ENCODE assay signal across 9 mouse cellular contexts in the genomic region with DNA sequence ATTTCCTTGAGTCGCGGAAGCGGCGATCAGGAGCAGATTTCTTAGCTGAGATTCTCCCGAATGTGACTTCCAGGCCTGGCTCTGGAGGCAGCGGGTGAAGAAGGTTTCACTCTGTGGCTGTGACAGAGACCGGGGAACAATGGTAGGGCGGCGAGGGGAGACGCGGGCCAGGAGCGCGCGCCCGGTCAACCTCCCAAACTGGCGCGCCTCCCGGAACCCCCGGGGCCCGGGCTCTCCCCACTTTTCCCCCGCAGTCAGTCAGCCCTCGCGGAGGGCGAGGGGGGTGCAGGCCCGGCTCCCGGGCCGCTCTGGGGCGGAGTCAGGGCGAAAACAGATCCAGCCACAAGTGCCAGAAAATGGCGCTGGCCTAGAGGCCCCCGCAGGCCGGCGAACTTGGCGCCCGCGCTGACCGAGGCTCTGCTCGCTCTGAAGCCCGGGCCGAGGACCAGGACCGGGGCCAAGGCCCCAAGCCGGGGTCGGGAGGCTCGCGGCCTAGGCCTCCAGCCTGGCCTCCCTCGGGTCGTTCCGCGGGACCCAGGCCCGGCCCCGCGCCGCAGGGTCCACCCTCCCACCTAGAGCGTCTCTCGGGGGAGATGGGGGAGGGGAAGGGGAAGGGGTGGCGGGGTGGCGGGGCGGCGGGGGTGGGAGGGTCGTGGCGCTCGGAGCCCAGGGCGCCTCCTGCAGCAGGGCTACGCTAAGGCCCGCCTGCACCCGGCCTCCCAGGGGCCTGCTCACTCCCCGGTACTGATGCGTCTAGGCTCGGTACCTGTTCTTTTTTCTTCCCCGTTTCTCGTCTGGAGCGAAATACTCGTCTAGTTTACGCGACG. TPM values are rescaled to one million over a fixed set of nuclear protein-coding genes. Genes with fewer than 3 reads are reported as not detected.
DNase-seq lines count a peak whose midpoint lies in the region; ATAC-seq and TF ChIP-seq lines count a peak whose summit lies in the region.
"Had no signal": no experiment of that assay in that cellular context is flagged by ENCODE, and none has a peak within 500 bp of the region (broad histone marks: within the 10 kb centered on the region; RNA-seq: fewer than 3 reads in every experiment).

No protein-coding gene starts in this region.

- peak overlapping the region; percentile 87 for H3K4me2 ChIP-seq in lung, embryonic 15.5 days
- H3K4me2 ChIP-seq in limb, embryonic 15.5 days = peak overlapping the region; percentile 85
- H3K4me2 ChIP-seq in stomach, embryonic 15.5 days = peak overlapping the region; percentile 81

- WGBS in lung, embryonic 15.5 days = 0% methylated on average over 60 of the region's 76 CpGs
- WGBS in lung, adult 2 months = 1% methylated on average over 67 of the region's 76 CpGs
- WGBS in limb, embryonic 15.5 days = under 1% methylated on average over 73 of the region's 76 CpGs
- whole genome bisulfite sequencing in stomach, embryonic 15.5 days = under 1% methylated on average over 64 of the region's 76 CpGs

- H3K36me3 ChIP-seq in lung, embryonic 15.5 days = no peaks in the 10 kb centered on the region
- no peaks in the 10 kb centered on the region for H3K36me3 ChIP-seq in limb, embryonic 15.5 days
- no peaks in the 10 kb centered on the region for H3K36me3 ChIP-seq in stomach, embryonic 15.5 days

- DNase-seq in lung, adult 2 months = no peak
- peak; percentile 94 to 96 for DNase-seq in cerebellum, postnatal 14 days
- DNase-seq in T-cell, adult 2 months (ENCODE audit: low spot score) = no peak
- DNase-seq in left cerebral cortex, adult 9 months (ENCODE audit: low spot score in 2 of 2) = no peak

- H3K4me1 ChIP-seq in lung, embryonic 15.5 days = peaks cover 10% of the 10 kb centered on the region; the same call in 1 of the 2 replicates
- no peaks in the 10 kb centered on the region for H3K4me1 ChIP-seq in lung, adult 2 months (ENCODE audit: control insufficient read depth, insufficient read depth, low read length)
- H3K4me1 ChIP-seq in limb, embryonic 15.5 days = peaks cover 16% of the 10 kb centered on the region
- peaks cover 7% of the 10 kb centered on the region for H3K4me1 ChIP-seq in stomach, embryonic 15.5 days

- peak; percentile 72 for ATAC-seq in lung, embryonic 15.5 days (ENCODE audit: borderline replicate concordance, extremely low read depth, low FRiP score, low TSS enrichment)
- peak; percentile 25 for ATAC-seq in granulocyte monocyte progenitor cell, adult 5-6 weeks (replicated peaks; ENCODE audit: poor library complexity, severe bottlenecking)
- ATAC-seq in limb, embryonic 15.5 days (ENCODE audit: insufficient number of reproducible peaks, low FRiP score, low TSS enrichment, low read depth) = peak; percentile 61; the same call in 1 of the 2 replicates
- ATAC-seq in stomach, embryonic 15.5 days (ENCODE audit: insufficient read depth, low FRiP score, low read depth) = no peak

- no peak for TF ChIP-seq POLR2A in lung, adult 2 months (IDR thresholded peaks at IDR 0.05; ENCODE audit: borderline replicate concordance, extremely low read depth, low read depth, low read length)

- no peak for TF ChIP-seq CTCF in lung, adult 2 months (IDR thresholded peaks at IDR 0.05; ENCODE audit: insufficient read depth, low read length)

- no peaks in the 10 kb centered on the region for H3K9me3 ChIP-seq in lung, embryonic 15.5 days
- H3K9me3 ChIP-seq in limb, embryonic 15.5 days = no peaks in the 10 kb centered on the region; the same call in 1 of the 2 replicates
- H3K9me3 ChIP-seq in stomach, embryonic 15.5 days = no peaks in the 10 kb centered on the region

- peaks cover 99% of the 10 kb centered on the region for H3K27me3 ChIP-seq in lung, embryonic 15.5 days
- H3K27me3 ChIP-seq in limb, embryonic 15.5 days = peaks cover 97% of the 10 kb centered on the region
- peaks cover 95% of the 10 kb centered on the region for H3K27me3 ChIP-seq in stomach, embryonic 15.5 days (replicated peaks)

- peak overlapping the region; percentile 30 for H3K9ac ChIP-seq in lung, embryonic 15.5 days
- H3K9ac ChIP-seq in limb, embryonic 15.5 days = no peak overlapping the region
- H3K9ac ChIP-seq in stomach, embryonic 15.5 days = no peak overlapping the region

- peak overlapping the region; percentile 52 for H3K4me3 ChIP-seq in lung, embryonic 15.5 days
- no peak overlapping the region for H3K4me3 ChIP-seq in lung, adult 2 months (replicated peaks; ENCODE audit: extremely low read depth, low read depth, low read length)
- H3K4me3 ChIP-seq in limb, embryonic 15.5 days = peak overlapping the region; percentile 49
- peak overlapping the region; percentile 45 for H3K4me3 ChIP-seq in stomach, embryonic 15.5 days (replicated peaks)

- no peak overlapping the region for H3K27ac ChIP-seq in lung, embryonic 15.5 days
- no peak overlapping the region for H3K27ac ChIP-seq in limb, embryonic 15.5 days
- no peak overlapping the region for H3K27ac ChIP-seq in stomach, embryonic 15.5 days

RNA-seq across cellular contexts. Expression of a gene that starts 15.9 kb away (rescaled TPM):
- 0.04 and 0.09 TPM in 2 replicates for polyA plus RNA-seq in lung, embryonic 15.5 days (2015; fragmentation: Nextera tagmentation; extraction: Ambion mirVana)
- 0.49 and 1.6 TPM in 2 replicates for polyA plus RNA-seq in lung, adult 2 months (2012; rRNA removed)
- not detected in 2 replicates for total RNA-seq in granulocyte monocyte progenitor cell, adult 5-6 weeks (2014; fragmentation: Nextera tagmentation)
- total RNA-seq in granulocyte monocyte progenitor cell, adult 5-6 weeks (2017) = not detected in 2 replicates
- 0.14 and 0.15 TPM in 2 replicates for polyA plus RNA-seq in limb, embryonic 15.5 days (2015; fragmentation: Nextera tagmentation; extraction: Ambion mirVana)
- polyA plus RNA-seq in stomach, embryonic 15.5 days (2015; fragmentation: Nextera tagmentation; extraction: Ambion mirVana) = 0.04 TPM in 1 of 2 replicates, not detected in the other
- total RNA-seq: adrenal gland, adult 18-20 months had no signal

RNA-seq across cellular contexts. Expression of a gene that starts 19.3 kb away (rescaled TPM):
- polyA plus RNA-seq in lung, embryonic 15.5 days (2015; fragmentation: Nextera tagmentation; extraction: Ambion mirVana) = 0.20 TPM in 1 of 2 replicates, not detected in the other
- polyA plus RNA-seq in lung, adult 2 months (2012; rRNA removed) = not detected in 2 replicates
- not detected in 2 replicates for total RNA-seq in granulocyte monocyte progenitor cell, adult 5-6 weeks (2014; fragmentation: Nextera tagmentation)
- not detected in 2 replicates for total RNA-seq in granulocyte monocyte progenitor cell, adult 5-6 weeks (2017)
- 0.21 and 0.24 TPM in 2 replicates for polyA plus RNA-seq in limb, embryonic 15.5 days (2015; fragmentation: Nextera tagmentation; extraction: Ambion mirVana)
- 0.06 TPM in 1 of 2 replicates, not detected in the other for polyA plus RNA-seq in stomach, embryonic 15.5 days (2015; fragmentation: Nextera tagmentation; extraction: Ambion mirVana)
- total RNA-seq: adrenal gland, adult 18-20 months had no signal

Comparison
In these comparisons a context has a peak if more than half of its experiments do, and no peak if none do; other contexts are left out.
1. DNase-seq: peak in cerebellum, postnatal 14 days (2 of 2); none in lung, adult 2 months (single experiment), T-cell, adult 2 months (single experiment) and left cerebral cortex, adult 9 months (0 of 2).
2. Peak in every context shown above with its lines, with median percentiles within 50 percentile points of each other: H3K4me2 ChIP-seq.